Mouse (Mus musculus): ENCODE data around the gene Gm13275.
"Not testable (repeated sequence)": the region's sequence is repeated elsewhere in the genome, so short reads cannot be mapped to it uniquely, and the experiment has no call there.

Gene Gm13275

GRCm38 (mm10) chr4:88799365-88799764 is 5.1 kb downstream of the Gm13275 start, which contains the start of gene Gm13285:
TSS of gene Gm13285 (plus strand) at chr4:88799665.
- DNase-seq: not testable (repeated sequence)

- DNase-seq: not testable (repeated sequence)
Measured at GRCm38 (mm10) chr4:88802954-88803353, 8.7 kb downstream of the Gm13275 start, which contains the start of gene Gm13287. TSS of gene Gm13287 (plus strand) at chr4:88803254.

GRCm38 (mm10) chr4:88805231-88805630 is 10.9 kb downstream of the Gm13275 start, which contains the start of gene Gm13288:
TSS of gene Gm13288 (plus strand) at chr4:88805531.
- DNase-seq: not testable (repeated sequence)

- DNase-seq: peak; percentile 34
Measured at GRCm38 (mm10) chr4:88805761-88806160, 11.5 kb downstream of the Gm13275 start.

GRCm38 (mm10) chr4:88815928-88816327 is 21.6 kb downstream of the Gm13275 start, which contains the start of gene Ifna7:
TSS of gene Ifna7 (plus strand) at chr4:88816228.
- no peak for DNase-seq

- no peak for DNase-seq
Measured at GRCm38 (mm10) chr4:88819659-88820058, 25.4 kb downstream of the Gm13275 start, which contains the start of gene Ifna11. TSS of gene Ifna11 (plus strand) at chr4:88819959.

- no peak for DNase-seq
Measured at GRCm38 (mm10) chr4:88822995-88823394, 28.7 kb downstream of the Gm13275 start.

GRCm38 (mm10) chr4:88827116-88827515 is 32.8 kb downstream of the Gm13275 start, which contains the start of gene Ifna6:
TSS of gene Ifna6 (plus strand) at chr4:88827416.
- DNase-seq: not testable (repeated sequence)

GRCm38 (mm10) chr4:88830523-88830922 is 36.2 kb downstream of the Gm13275 start:
- DNase-seq: peak; percentile 22

GRCm38 (mm10) chr4:88835225-88835624 is 40.9 kb downstream of the Gm13275 start, which contains the start of gene Ifna5:
TSS of gene Ifna5 (plus strand) at chr4:88835525.
- not testable (repeated sequence) for DNase-seq

GRCm38 (mm10) chr4:88838828-88839227 is 44.5 kb downstream of the Gm13275 start:
- DNase-seq: peak; percentile 4

GRCm38 (mm10) chr4:88840058-88840457 is 45.8 kb downstream of the Gm13275 start:
- no peak for DNase-seq

GRCm38 (mm10) chr4:88841438-88841911 is 47.2 kb downstream of the Gm13275 start, which contains the start of gene Ifna4:
TSS of gene Ifna4 (plus strand) at chr4:88841861.
- no peak for DNase-seq
